Mouse (Mus musculus) midbrain, embryonic 15.5 days (tissue): ENCODE results near the gene Ppp1r12b. TPM values are rescaled to one million over a fixed set of nuclear protein-coding genes. Genes with fewer than 3 reads are reported as not detected.

ENCODE experiments used
- ATAC-seq: fragments of 200-750 bp; cut with Nextera tagmentation; replicated peaks from 2 replicates; pipeline ENCODE4 v1.8.0; 2017; ENCODE audit warnings: moderate TSS enrichment
- H3K27ac ChIP-seq: fragments of 300-500 bp; sonication (generic); 2 replicates; pipeline ENCODE4 v1.5.1; 2015; ENCODE audit warnings: mild to moderate bottlenecking, inconsistent platforms
- H3K27me3 ChIP-seq: fragments of 300-500 bp; sonication (generic); replicated peaks from 2 replicates; pipeline ENCODE4 v1.6.1; 2015; ENCODE audit warnings: inconsistent platforms
- H3K36me3 ChIP-seq: fragments of 300-500 bp; sonication (generic); replicated peaks from 2 replicates; pipeline ENCODE4 v1.6.1; 2015; ENCODE audit warnings: inconsistent platforms
- H3K4me1 ChIP-seq: fragments of 300-500 bp; sonication (generic); 2 replicates; pipeline ENCODE4 v1.6.1; 2015; ENCODE audit warnings: inconsistent platforms
- H3K4me2 ChIP-seq: fragments of 300-500 bp; sonication (generic); 2 replicates; pipeline ENCODE4 v1.6.1; 2015; ENCODE audit warnings: inconsistent platforms, mild to moderate bottlenecking, moderate library complexity
- H3K4me3 ChIP-seq: fragments of 300-500 bp; sonication (generic); 2 replicates; pipeline ENCODE4 v1.5.1; 2015; ENCODE audit warnings: mild to moderate bottlenecking, inconsistent platforms
- H3K9ac ChIP-seq: fragments of 300-500 bp; sonication (generic); 2 replicates; pipeline ENCODE4 v1.6.1; 2015; ENCODE audit warnings: mild to moderate bottlenecking, inconsistent platforms
- H3K9me3 ChIP-seq: fragments of 300-500 bp; sonication (generic); 2 replicates; pipeline ENCODE4 v1.6.1; 2016; ENCODE audit warnings: inconsistent platforms
- WGBS: fragments of 180-500 bp; shearing (Covaris S2); methylation state at CpG from one replicate; pipeline ENCODE4 v1.1.7; 2015; ENCODE audit warnings: mixed read lengths; 5-methylcytosine and 5-hydroxymethylcytosine counted together
- polyA plus RNA-seq: library from polyadenylated mRNA; unstranded; fragments of >200 nt; fragmentation: Nextera tagmentation; extraction: Ambion mirVana; gene quantifications from 2 replicates; pipeline ENCODE4 v1.2.1, GENCODE M21; 2015

Ppp1r12b gene
- polyA plus RNA-seq, 1 experiment from 2014 or later: 15.7 TPM

DNA sequence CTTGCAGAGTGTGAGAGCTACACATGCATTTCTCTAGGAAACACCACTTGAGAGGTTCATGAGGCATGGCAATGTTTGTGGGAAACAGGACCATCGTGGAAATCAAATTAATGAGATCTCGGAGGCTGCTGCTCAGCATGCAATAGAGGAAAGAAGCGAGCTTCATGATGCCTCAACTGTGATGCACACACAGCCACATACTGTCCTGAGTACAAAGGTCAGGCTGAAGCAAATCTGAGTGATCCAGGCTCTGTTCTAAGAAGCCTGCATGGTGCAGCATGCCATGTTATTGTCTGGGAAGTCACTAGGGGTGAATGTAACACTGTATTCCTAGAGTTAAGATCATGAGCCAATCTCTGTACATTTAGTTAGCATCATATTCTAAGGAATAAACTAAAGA is 140.0 kb downstream of the Ppp1r12b start:
- no peaks in the 10 kb centered on the region for H3K27me3 ChIP-seq
- no peaks in the 10 kb centered on the region for H3K9me3 ChIP-seq
- no peak overlapping the region for H3K9ac ChIP-seq
- WGBS: 62% methylated on average over 3 of the region's 3 CpGs
- no peak overlapping the region for H3K27ac ChIP-seq
- no peak overlapping the region for H3K4me2 ChIP-seq
- no peaks in the 10 kb centered on the region; the same call in 1 of the 2 replicates for H3K4me1 ChIP-seq
- ATAC-seq: no peak
- no peaks in the 10 kb centered on the region; the same call in 1 of the 2 replicates for H3K36me3 ChIP-seq
- H3K4me3 ChIP-seq: no peak overlapping the region

- Histone ChIP-seq H3K9me3 (no peaks in the 10 kb centered on the region), H3K4me1 (peaks cover 19% of the 10 kb centered on the region), H3K4me2 (no peak overlapping the region), H3K36me3 (no peaks in the 10 kb centered on the region), H3K9ac (no peak overlapping the region), H3K4me3 (no peak overlapping the region), H3K27ac (no peak overlapping the region), H3K27me3 (no peaks in the 10 kb centered on the region)
- no peak for ATAC-seq
- WGBS: 47% methylated on average over 9 of the region's 9 CpGs
Measured at GRCm38 (mm10) chr1:134805471-134805870, 150.3 kb downstream of the Ppp1r12b start.

DNA sequence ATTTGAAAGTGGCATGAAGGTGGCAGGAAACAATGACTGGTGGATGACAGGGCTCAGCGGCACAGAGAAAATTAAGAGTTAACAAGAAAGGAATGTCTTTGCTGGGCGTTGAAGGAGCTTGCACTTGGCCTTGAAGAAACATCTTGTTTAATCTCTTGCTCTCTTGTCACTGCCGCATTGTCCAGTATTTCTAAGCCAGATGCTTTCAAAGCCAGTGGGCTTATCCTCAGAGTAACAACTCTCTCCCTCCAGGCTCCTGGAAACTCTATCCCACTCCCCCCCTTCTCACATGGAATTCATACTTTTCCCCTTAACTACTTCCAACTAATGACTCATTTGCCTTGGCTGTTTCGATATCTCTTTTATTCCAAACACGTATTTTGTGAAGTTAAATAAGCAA is 151.4 kb downstream of the Ppp1r12b start:
- Histone ChIP-seq H3K27me3 (no peaks in the 10 kb centered on the region), H3K4me1 (peaks cover 19% of the 10 kb centered on the region), H3K4me3 (no peak overlapping the region), H3K9ac (no peak overlapping the region), H3K36me3 (no peaks in the 10 kb centered on the region), H3K4me2 (no peak overlapping the region), H3K9me3 (no peaks in the 10 kb centered on the region), H3K27ac (no peak overlapping the region)
- no peak for ATAC-seq
- 42% methylated on average over 5 of the region's 5 CpGs for WGBS

GRCm38 (mm10) chr1:134803286-134804117 is 152.2 kb downstream of the Ppp1r12b start:
- no peak overlapping the region for H3K27ac ChIP-seq
- no peaks in the 10 kb centered on the region for H3K9me3 ChIP-seq
- no peak overlapping the region for H3K4me2 ChIP-seq
- WGBS: 47% methylated on average over 16 of the region's 16 CpGs
- no peak overlapping the region for H3K9ac ChIP-seq
- H3K27me3 ChIP-seq: no peaks in the 10 kb centered on the region
- H3K4me1 ChIP-seq: peaks cover 19% of the 10 kb centered on the region
- ATAC-seq: no peak
- no peak overlapping the region for H3K4me3 ChIP-seq
- H3K36me3 ChIP-seq: no peaks in the 10 kb centered on the region

DNA sequence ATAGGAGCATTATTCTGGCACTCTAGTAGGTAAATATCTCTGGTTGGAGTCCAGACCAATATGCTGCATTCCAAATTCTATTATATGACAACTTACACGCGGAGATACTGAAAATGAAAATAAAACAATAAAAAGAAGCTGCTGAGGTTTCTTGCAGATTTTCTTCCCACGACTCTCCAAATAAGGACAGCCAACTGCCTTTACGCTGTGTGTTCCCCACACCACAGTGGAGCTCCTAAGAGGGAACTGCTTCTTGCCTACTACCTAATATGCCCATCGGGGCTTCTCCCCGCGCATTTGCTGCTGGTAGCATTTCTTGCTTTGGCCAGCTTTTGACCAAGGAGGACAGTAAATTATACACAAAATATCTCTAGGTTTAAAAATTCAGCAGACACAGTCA is 154.0 kb downstream of the Ppp1r12b start:
- Histone ChIP-seq H3K4me1 (peaks cover 19% of the 10 kb centered on the region), H3K4me2 (no peak overlapping the region), H3K27me3 (no peaks in the 10 kb centered on the region), H3K27ac (no peak overlapping the region), H3K9ac (no peak overlapping the region), H3K4me3 (no peak overlapping the region), H3K36me3 (no peaks in the 10 kb centered on the region), H3K9me3 (no peaks in the 10 kb centered on the region)
- ATAC-seq: no peak
- WGBS: 91% methylated on average over 7 of the region's 7 CpGs

GRCm38 (mm10) chr1:134796536-134796935 is 159.2 kb downstream of the Ppp1r12b start:
- 56% methylated on average over 3 of the region's 3 CpGs for WGBS
- Histone ChIP-seq H3K27ac (no peak overlapping the region), H3K36me3 (no peaks in the 10 kb centered on the region), H3K4me3 (no peak overlapping the region), H3K9me3 (no peaks in the 10 kb centered on the region), H3K9ac (no peak overlapping the region), H3K4me2 (no peak overlapping the region), H3K4me1 (no peaks in the 10 kb centered on the region), H3K27me3 (no peaks in the 10 kb centered on the region)
- ATAC-seq: no peak

GRCm38 (mm10) chr1:134796076-134796475 is 159.7 kb downstream of the Ppp1r12b start:
- ATAC-seq: no peak
- WGBS: 96% methylated on average over 1 of the region's 1 CpGs
- Histone ChIP-seq H3K4me3 (no peak overlapping the region), H3K9ac (no peak overlapping the region), H3K9me3 (no peaks in the 10 kb centered on the region), H3K4me2 (no peak overlapping the region), H3K27ac (0 out of 2 replicates have a peak overlapping the region, but pooled peaks have one; percentile 4), H3K4me1 (no peaks in the 10 kb centered on the region), H3K36me3 (no peaks in the 10 kb centered on the region), H3K27me3 (no peaks in the 10 kb centered on the region)

DNA sequence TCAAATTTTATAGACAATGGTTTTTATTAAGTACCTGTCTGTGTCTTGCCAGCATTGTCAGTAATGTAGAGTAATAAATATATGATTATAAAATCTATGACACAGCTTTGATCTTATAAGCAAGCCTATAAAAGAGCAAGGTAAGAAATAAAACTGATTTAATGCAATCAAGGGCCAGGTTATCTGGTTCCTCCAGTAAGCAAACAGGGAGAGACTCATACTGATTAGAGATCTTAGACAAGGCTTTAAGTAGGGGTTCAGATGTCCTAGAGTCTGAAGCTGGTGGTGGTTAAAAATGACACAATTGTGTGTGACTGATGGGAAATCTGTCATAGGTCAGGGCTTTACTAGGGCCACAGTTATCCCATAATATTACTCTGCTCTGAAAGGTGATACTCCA is 164.3 kb downstream of the Ppp1r12b start:
- Histone ChIP-seq H3K4me1 (no peaks in the 10 kb centered on the region), H3K27me3 (no peaks in the 10 kb centered on the region), H3K9ac (no peak overlapping the region), H3K4me2 (no peak overlapping the region), H3K4me3 (no peak overlapping the region), H3K9me3 (no peaks in the 10 kb centered on the region), H3K36me3 (no peaks in the 10 kb centered on the region), H3K27ac (no peak overlapping the region)
- no peak for ATAC-seq

DNA sequence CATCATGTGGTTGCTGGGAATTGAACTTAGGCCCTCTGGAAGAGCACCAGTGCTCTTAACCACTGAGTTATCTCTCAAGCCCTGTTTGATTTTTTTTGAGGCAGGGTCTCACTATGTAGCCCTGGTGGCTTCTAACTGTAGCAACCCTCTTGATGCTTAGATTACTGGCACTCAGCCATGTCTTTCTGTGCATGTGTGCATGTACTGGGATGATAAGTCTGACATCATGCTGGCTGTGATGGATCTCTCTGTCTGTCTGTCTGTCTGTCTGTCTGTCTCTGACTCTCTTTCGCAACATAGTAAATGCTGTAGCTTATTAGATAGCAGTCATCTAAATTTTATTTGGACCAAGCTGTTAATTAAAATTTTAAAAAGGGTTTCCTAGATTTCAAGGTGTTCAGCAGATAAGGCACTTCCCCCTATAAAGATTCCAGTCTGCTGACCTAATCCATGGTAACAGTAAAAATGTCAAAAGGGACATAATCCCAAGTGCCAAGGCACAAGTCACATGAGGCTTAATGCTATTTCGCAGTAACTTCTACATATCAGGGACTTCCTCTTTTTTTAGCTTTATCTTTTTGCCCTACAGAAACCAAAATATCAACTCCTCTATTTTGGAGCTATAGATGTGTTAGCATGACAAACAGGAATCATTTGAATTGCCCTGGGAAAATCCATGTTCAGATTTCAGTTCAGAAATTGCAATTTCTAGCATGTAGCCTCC is 164.9 kb downstream of the Ppp1r12b start:
- 91% methylated on average over 2 of the region's 2 CpGs for WGBS
- no peaks in the 10 kb centered on the region for H3K36me3 ChIP-seq
- no peaks in the 10 kb centered on the region for H3K9me3 ChIP-seq
- H3K27me3 ChIP-seq: no peaks in the 10 kb centered on the region
- H3K4me2 ChIP-seq: no peak overlapping the region
- no peak overlapping the region for H3K27ac ChIP-seq
- H3K9ac ChIP-seq: no peak overlapping the region
- ATAC-seq: no peak
- no peak overlapping the region for H3K4me3 ChIP-seq
- H3K4me1 ChIP-seq: no peaks in the 10 kb centered on the region

- ATAC-seq: no peak
- no peaks in the 10 kb centered on the region for H3K27me3 ChIP-seq
- no peak overlapping the region for H3K4me3 ChIP-seq
- H3K36me3 ChIP-seq: no peaks in the 10 kb centered on the region
- H3K4me1 ChIP-seq: no peaks in the 10 kb centered on the region
- no peak overlapping the region for H3K27ac ChIP-seq
- WGBS: 47% methylated on average over 7 of the region's 7 CpGs
- no peak overlapping the region for H3K4me2 ChIP-seq
- H3K9ac ChIP-seq: no peak overlapping the region
- H3K9me3 ChIP-seq: no peaks in the 10 kb centered on the region
Measured at GRCm38 (mm10) chr1:134788096-134788495, 167.6 kb downstream of the Ppp1r12b start.

- Histone ChIP-seq H3K9ac (no peak overlapping the region), H3K4me1 (no peaks in the 10 kb centered on the region), H3K27me3 (no peaks in the 10 kb centered on the region), H3K4me3 (no peak overlapping the region), H3K27ac (no peak overlapping the region), H3K36me3 (no peaks in the 10 kb centered on the region), H3K9me3 (no peaks in the 10 kb centered on the region), H3K4me2 (no peak overlapping the region)
- ATAC-seq: no peak
- WGBS: 91% methylated on average over 1 of the region's 1 CpGs
Measured at GRCm38 (mm10) chr1:134784911-134785310, 170.8 kb downstream of the Ppp1r12b start.

DNA sequence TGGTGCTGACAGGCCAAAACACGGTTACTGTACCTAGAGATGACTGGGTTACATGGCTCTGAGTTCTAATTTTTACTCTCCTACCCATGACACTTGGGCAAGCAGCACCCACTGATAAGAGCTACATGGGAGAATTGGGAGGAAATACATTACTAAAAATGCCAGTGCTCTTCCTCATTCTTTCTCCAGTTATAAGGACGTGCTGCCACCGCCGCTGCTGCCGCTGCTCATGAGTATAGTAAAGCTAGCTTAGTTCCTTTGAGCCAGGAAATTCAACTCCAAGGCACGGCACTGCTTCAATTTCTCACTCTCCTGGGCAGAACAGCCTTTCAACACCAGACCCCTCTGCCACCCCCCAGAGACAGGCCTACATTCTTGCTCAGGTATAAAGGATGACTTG is 171.3 kb downstream of the Ppp1r12b start:
- no peaks in the 10 kb centered on the region for H3K4me1 ChIP-seq
- H3K4me2 ChIP-seq: no peak overlapping the region
- no peaks in the 10 kb centered on the region for H3K36me3 ChIP-seq
- H3K4me3 ChIP-seq: no peak overlapping the region
- ATAC-seq: no peak
- no peak overlapping the region for H3K27ac ChIP-seq
- no peak overlapping the region for H3K9ac ChIP-seq
- H3K27me3 ChIP-seq: no peaks in the 10 kb centered on the region
- 77% methylated on average over 6 of the region's 6 CpGs for WGBS
- no peaks in the 10 kb centered on the region for H3K9me3 ChIP-seq

GRCm38 (mm10) chr1:134783958-134784357 is 171.8 kb downstream of the Ppp1r12b start:
- Histone ChIP-seq H3K4me1 (no peaks in the 10 kb centered on the region), H3K27ac (no peak overlapping the region), H3K36me3 (no peaks in the 10 kb centered on the region), H3K9me3 (no peaks in the 10 kb centered on the region), H3K4me2 (no peak overlapping the region), H3K27me3 (no peaks in the 10 kb centered on the region), H3K4me3 (no peak overlapping the region), H3K9ac (no peak overlapping the region)
- no peak for ATAC-seq
- WGBS: 88% methylated on average over 4 of the region's 4 CpGs
